Mouse (Mus musculus) midbrain, postnatal 0 days (tissue): Measurements from ENCODE around the gene Clk2. TPM values are rescaled to one million over a fixed set of nuclear protein-coding genes. Genes with fewer than 3 reads are reported as not detected.

Experiments
- ATAC-seq: fragments of 200-750 bp; cut with Nextera tagmentation; 2 replicates; pipeline ENCODE4 v1.8.0; 2017; ENCODE audit warnings: moderate number of reproducible peaks, mild to moderate bottlenecking, moderate TSS enrichment, moderate library complexity; ENCODE audit not compliant: low FRiP score
- DNase-seq: peaks from one replicate; pipeline ENCODE4 v3.0.0-alpha.2; 2015; ENCODE audit warnings: low spot score
- H3K27ac ChIP-seq: fragments of 300-500 bp; sonication (generic); 2 replicates; pipeline ENCODE4 v1.5.1; 2014; ENCODE audit warnings: low read depth, mild to moderate bottlenecking, low read length, mixed read lengths
- H3K27me3 ChIP-seq: fragments of 300-500 bp; sonication (generic); 2 replicates; pipeline ENCODE4 v1.6.1; 2014; ENCODE audit warnings: low read length, control low read depth, mixed read lengths; ENCODE audit not compliant: insufficient read depth
- H3K36me3 ChIP-seq: fragments of 300-500 bp; sonication (generic); 2 replicates; pipeline ENCODE4 v1.6.1; 2014; ENCODE audit warnings: low read length, control low read depth, mixed read lengths; ENCODE audit not compliant: insufficient read depth
- H3K4me1 ChIP-seq: fragments of 300-500 bp; sonication (generic); 2 replicates; pipeline ENCODE4 v1.6.1; 2014; ENCODE audit warnings: mild to moderate bottlenecking, control low read depth, antibody characterized with exemption, low read length, mixed read lengths; ENCODE audit not compliant: insufficient read depth
- H3K4me2 ChIP-seq: fragments of 300-500 bp; sonication (generic); 2 replicates; pipeline ENCODE4 v1.6.1; 2014; ENCODE audit warnings: low read depth, mild to moderate bottlenecking, low read length, mixed read lengths; ENCODE audit not compliant: poor library complexity, severe bottlenecking
- H3K4me3 ChIP-seq: fragments of 300-500 bp; sonication (generic); 2 replicates; pipeline ENCODE4 v1.5.1; 2014; ENCODE audit warnings: low read depth, mild to moderate bottlenecking, low read length, moderate library complexity
- H3K9ac ChIP-seq: fragments of 300-500 bp; sonication (generic); replicated peaks from 2 replicates; pipeline ENCODE4 v1.6.1; 2014; ENCODE audit warnings: mild to moderate bottlenecking, low read length, moderate library complexity, mixed read lengths; ENCODE audit not compliant: poor library complexity, severe bottlenecking
- H3K9me3 ChIP-seq: fragments of 300-500 bp; sonication (generic); 2 replicates; pipeline ENCODE4 v1.6.1; 2016; ENCODE audit warnings: low read length, control low read depth
- CTCF ChIP-seq: IDR thresholded peaks from 2 replicates; pipeline ENCODE4 v1.5.1; 2016; ENCODE audit warnings: antibody characterized with exemption, mild to moderate bottlenecking
- WGBS: fragments of 180-500 bp; shearing (Covaris S2); extraction: QIAGEN DNeasy Blood & Tissue Kit; methylation state at CpG from one replicate; pipeline ENCODE4 v1.1.7; 2014; 5-methylcytosine and 5-hydroxymethylcytosine counted together
- polyA plus RNA-seq: library from polyadenylated mRNA; unstranded; fragments of >200 nt; fragmentation: Nextera tagmentation; extraction: Ambion mirVana; gene quantifications from 2 replicates; pipeline ENCODE4 v1.2.1, GENCODE M21; 2015
- total RNA-seq: library from RNA; depleted of rRNA; stranded (reverse); fragments of >200 nt; gene quantifications from 2 replicates; pipeline ENCODE4 v1.2.3, GENCODE M21; 2014

The Clk2 gene
- total and polyA plus RNA-seq, 2 experiments from 2014 or later: 12.6 to 38.9 TPM

DNA sequence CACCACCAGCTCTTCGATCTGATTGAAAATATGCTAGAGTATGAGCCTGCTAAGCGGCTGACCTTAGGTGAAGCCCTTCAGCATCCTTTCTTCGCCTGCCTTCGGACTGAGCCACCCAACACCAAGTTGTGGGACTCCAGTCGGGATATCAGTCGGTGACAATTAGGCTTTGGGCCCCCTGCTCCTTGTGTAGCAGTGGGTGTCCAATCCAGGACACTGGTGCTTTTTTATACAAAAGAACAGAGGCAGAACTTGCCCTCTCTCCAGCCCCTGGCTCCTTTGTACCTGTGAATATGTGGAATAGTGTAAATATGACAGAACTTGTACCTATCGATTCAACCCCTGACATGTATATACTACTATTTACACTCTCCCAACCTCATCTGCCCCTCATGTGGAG lies 11.8 kb downstream of the Clk2 start:
- H3K4me3 ChIP-seq: no peak overlapping the region
- no peak overlapping the region for H3K27ac ChIP-seq
- peaks cover 54% of the 10 kb centered on the region for H3K36me3 ChIP-seq
- WGBS: 86% methylated on average over 7 of the region's 7 CpGs
- H3K4me2 ChIP-seq: no peak overlapping the region
- ATAC-seq (no peak), DNase-seq (no peak)
- no peaks in the 10 kb centered on the region for H3K27me3 ChIP-seq
- no peak overlapping the region for H3K9ac ChIP-seq
- TF ChIP-seq CTCF: no peak
- peaks cover 8% of the 10 kb centered on the region for H3K4me1 ChIP-seq
- no peaks in the 10 kb centered on the region for H3K9me3 ChIP-seq

- DNase-seq: peak; percentile 97
- peak within 1 kb of the TSS; percentile 74 for H3K9ac ChIP-seq
- H3K27me3 ChIP-seq: no peaks in the 10 kb centered on the region
- no peak for TF ChIP-seq CTCF
- peaks cover 62% of the 10 kb centered on the region for H3K36me3 ChIP-seq
- WGBS: under 1% methylated on average over 43 of the region's 43 CpGs
- no peaks in the 10 kb centered on the region for H3K9me3 ChIP-seq
- peak within 1 kb of the TSS; percentile 74 for H3K27ac ChIP-seq
- peak; percentile 95 for ATAC-seq
- peaks cover 8% of the 10 kb centered on the region for H3K4me1 ChIP-seq
- H3K4me3 ChIP-seq: peak within 1 kb of the TSS; percentile 76
- peak within 1 kb of the TSS; percentile 68 for H3K4me2 ChIP-seq
These were observed 12.9 kb downstream of the Clk2 start, which contains the start of gene Scamp3 for GRCm38 (mm10) chr3:89177242-89178106. Gene Scamp3, plus strand, starts transcription at chr3:89177473.

DNA sequence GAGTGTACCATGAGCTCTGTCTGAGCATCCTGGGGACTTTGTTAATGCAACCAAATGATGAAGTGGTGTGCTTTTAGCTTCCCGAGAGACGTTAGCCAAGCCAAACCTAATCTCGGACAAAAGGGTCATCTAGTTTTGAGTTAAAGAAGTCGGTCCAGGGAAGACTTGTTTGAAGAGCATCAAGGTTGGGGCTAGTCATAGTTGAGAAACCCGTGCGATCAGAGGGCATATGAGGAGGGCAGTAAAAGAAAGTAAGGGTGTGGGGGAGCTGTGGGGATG lies 13.5 kb downstream of the Clk2 start:
- WGBS: 12% methylated on average over 6 of the region's 6 CpGs
- Histone ChIP-seq H3K9ac (peak overlapping the region; percentile 74), H3K4me1 (peaks cover 8% of the 10 kb centered on the region)

GRCm38 (mm10) chr3:89179056-89179455 lies 14.5 kb downstream of the Clk2 start:
- no peak for TF ChIP-seq CTCF
- Histone ChIP-seq H3K27me3 (no peaks in the 10 kb centered on the region), H3K4me1 (peaks cover 11% of the 10 kb centered on the region), H3K4me3 (no peak overlapping the region), H3K27ac (no peak overlapping the region), H3K9ac (no peak overlapping the region), H3K9me3 (no peaks in the 10 kb centered on the region), H3K4me2 (no peak overlapping the region), H3K36me3 (peaks cover 53% of the 10 kb centered on the region)
- DNase-seq (no peak), ATAC-seq (no peak)
- WGBS: 93% methylated on average over 11 of the region's 11 CpGs

More for the DNA sequence above, 13.5 kb downstream of the Clk2 start:
- Histone ChIP-seq H3K4me2 (peak overlapping the region; percentile 68), H3K27ac (peak overlapping the region; percentile 74), H3K27me3 (no peaks in the 10 kb centered on the region), H3K9me3 (no peaks in the 10 kb centered on the region), H3K36me3 (peaks cover 62% of the 10 kb centered on the region), H3K4me3 (peak overlapping the region; percentile 76)
- no peak for DNase-seq
- no peak for ATAC-seq
- no peak for TF ChIP-seq CTCF

DNA sequence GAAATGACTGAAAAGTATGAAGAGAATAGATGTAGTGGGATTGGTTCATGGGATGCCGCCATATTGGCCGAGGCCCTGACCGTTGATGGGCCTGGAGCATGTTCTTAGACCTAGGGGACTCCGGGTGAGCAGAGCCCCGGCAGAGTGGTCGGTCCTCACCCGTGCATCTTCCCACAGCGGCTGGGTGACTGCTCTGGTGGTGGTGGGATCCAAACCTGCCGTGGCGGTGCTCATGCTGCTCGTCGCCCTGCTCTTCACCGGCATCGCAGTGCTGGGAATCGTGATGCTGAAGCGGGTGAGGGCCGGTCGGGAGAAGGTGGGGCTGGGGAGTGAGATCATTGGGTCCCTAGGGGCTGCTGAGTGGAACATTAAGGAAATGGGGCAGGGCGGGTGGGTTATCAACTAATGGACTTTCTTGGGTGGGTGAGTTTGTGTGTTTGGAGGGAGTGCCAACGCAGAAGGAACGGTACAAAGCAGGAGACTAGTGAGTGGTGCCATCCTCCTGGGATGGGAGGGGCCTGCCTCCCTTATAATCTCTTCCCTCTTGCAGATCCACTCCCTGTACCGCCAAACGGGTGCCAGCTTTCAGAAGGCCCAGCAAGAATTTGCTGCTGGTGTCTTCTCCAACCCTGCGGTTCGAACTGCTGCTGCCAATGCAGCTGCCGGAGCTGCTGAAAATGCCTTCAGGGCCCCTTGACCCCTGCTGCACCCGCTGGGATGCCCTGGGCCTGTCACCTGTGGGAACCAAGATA lies 17.3 kb downstream of the Clk2 start:
- Histone ChIP-seq H3K9ac (no peak overlapping the region), H3K9me3 (no peaks in the 10 kb centered on the region), H3K4me2 (no peak overlapping the region), H3K27ac (0 out of 2 replicates have a peak overlapping the region, but pooled peaks have one; percentile 94), H3K27me3 (no peaks in the 10 kb centered on the region), H3K4me3 (no peak overlapping the region), H3K4me1 (peaks cover 17% of the 10 kb centered on the region), H3K36me3 (peaks cover 25% of the 10 kb centered on the region)
- ATAC-seq: no peak
- no peak for TF ChIP-seq CTCF
- WGBS: 91% methylated on average over 27 of the region's 27 CpGs
- no peak for DNase-seq
